Mouse (Mus musculus): ENCODE data around the gene Actrt2. TPM values are rescaled to one million over a fixed set of nuclear protein-coding genes. Genes with fewer than 3 reads are reported as not detected.

Actrt2 gene
- total RNA-seq (2023), result not detected

DNA sequence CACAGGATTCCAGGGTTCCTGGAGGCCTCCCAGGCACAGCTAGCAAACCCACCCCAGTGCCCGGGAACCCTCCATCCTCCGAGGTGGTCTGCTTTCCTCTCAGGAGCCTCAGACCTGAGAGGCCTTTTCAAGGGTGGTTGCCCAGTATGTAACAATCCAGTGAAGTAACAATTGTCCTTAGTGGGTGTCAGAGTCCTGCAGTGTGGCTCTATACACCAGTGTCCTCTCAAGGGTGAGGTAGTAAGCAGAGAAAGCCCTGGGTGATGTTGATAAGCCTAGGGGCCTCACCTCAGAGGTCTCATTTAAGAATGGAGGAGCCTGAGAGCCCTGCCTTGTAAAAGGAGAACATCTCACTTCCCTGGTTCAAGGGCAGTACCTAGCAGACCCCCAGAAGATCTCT, at the start of gene Actrt2:
Actrt2 (minus strand) TSS at position 101 of the 400 bp plus-strand sequence.

DNA sequence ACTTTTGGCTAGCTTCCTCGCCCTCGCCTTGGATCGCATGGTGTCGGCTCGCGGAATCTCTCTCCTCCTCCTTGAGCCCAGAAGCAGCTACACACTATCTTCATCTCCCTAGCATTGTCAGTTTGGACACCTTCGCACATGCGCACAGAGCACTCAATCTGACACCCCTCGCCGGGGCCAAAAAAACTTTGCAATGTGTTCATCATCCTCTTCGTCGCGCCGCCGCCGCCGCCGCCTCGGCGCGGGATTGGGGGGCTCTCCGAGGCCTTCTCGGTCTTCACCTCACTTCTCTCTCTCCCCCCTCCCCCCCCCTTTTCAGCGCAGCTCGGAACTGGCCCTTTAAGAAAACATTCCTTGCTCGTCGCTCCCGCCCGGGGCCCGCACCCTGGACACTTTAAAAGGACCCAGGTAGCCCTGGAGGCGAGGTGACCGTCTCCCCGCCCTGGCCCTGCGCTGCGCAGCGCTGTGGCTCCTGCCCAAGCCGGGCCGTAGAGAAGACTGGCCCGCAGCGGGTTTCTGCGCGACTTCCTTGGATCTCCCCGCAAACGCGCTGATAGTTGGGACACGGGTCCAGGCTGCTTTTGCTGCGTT, 30.9 kb downstream of the Actrt2 start, which contains the start of gene Prdm16:
Prdm16 (minus strand) TSS at position 153 of the 591 bp plus-strand sequence.

Other genes with a start within 250 kb of the Actrt2 start
- gene Prdm16, start 31.0 kb downstream of the Actrt2 start, total RNA-seq (2023), result 1 to 10 TPM in 1 of 2 experiments, under 1 TPM in 1; 0.76 to 2.4 TPM
- gene Ttc34, start 169.6 kb upstream of the Actrt2 start, total RNA-seq (2023), result not detected
- 1 to 10 TPM in 1 of 2 experiments, under 1 TPM in 1; 0.18 to 1.0 TPM for gene Mmel1, start 201.7 kb upstream of the Actrt2 start, total RNA-seq (2023)
- gene Fam213b, start 231.3 kb upstream of the Actrt2 start, total RNA-seq (2023), result 10 to 100 TPM; 18.9 to 20.4 TPM